Mouse (Mus musculus) lung, embryonic 14.5 days (tissue): ENCODE measurements around the gene Ttc29. TPM values are rescaled to one million over a fixed set of nuclear protein-coding genes. Genes with fewer than 3 reads are reported as not detected.
A peak's percentile ranks its signal among the peaks of the same experiment; 100 is the strongest.

Experiments
- ATAC-seq: fragments of 200-750 bp; cut with Nextera tagmentation; 2 replicates; pipeline ENCODE4 v1.8.0; 2017; ENCODE audit warnings: mild to moderate bottlenecking, moderate TSS enrichment, moderate library complexity; ENCODE audit not compliant: insufficient read depth
- DNase-seq: peaks from one replicate; pipeline ENCODE4 v3.0.0-alpha.2; 2015
- H3K27ac ChIP-seq: fragments of 300-500 bp; sonication (generic); 2 replicates; pipeline ENCODE4 v1.5.1; 2014; ENCODE audit warnings: low read depth, mild to moderate bottlenecking, moderate library complexity
- H3K27me3 ChIP-seq: fragments of 300-500 bp; sonication (generic); 2 replicates; pipeline ENCODE4 v1.6.1; 2014; ENCODE audit warnings: low read length, control low read depth; ENCODE audit not compliant: insufficient read depth
- H3K36me3 ChIP-seq: fragments of 300-500 bp; sonication (generic); 2 replicates; pipeline ENCODE4 v1.6.1; 2014; ENCODE audit warnings: control low read depth; ENCODE audit not compliant: insufficient read depth
- H3K4me1 ChIP-seq: fragments of 300-500 bp; sonication (generic); 2 replicates; pipeline ENCODE4 v1.6.1; 2014; ENCODE audit warnings: antibody characterized with exemption, control low read depth; ENCODE audit not compliant: insufficient read depth
- H3K4me2 ChIP-seq: fragments of 300-500 bp; sonication (generic); 2 replicates; pipeline ENCODE4 v1.6.1; 2014; ENCODE audit warnings: mild to moderate bottlenecking
- H3K4me3 ChIP-seq: fragments of 300-500 bp; sonication (generic); 2 replicates; pipeline ENCODE4 v1.5.1; 2014; ENCODE audit warnings: low read depth, low read length
- H3K9ac ChIP-seq: fragments of 300-500 bp; sonication (generic); 2 replicates; pipeline ENCODE4 v1.6.1; 2014
- H3K9me3 ChIP-seq: fragments of 300-500 bp; sonication (generic); 2 replicates; pipeline ENCODE4 v1.6.1; 2016; ENCODE audit warnings: low read depth, low read length, control low read depth
- CTCF ChIP-seq: IDR thresholded peaks from 2 replicates; pipeline ENCODE4 v1.5.1; 2016; ENCODE audit warnings: antibody characterized with exemption, low read depth
- whole genome bisulfite sequencing: fragments of 180-500 bp; shearing (Covaris S2); extraction: QIAGEN DNeasy Blood & Tissue Kit; methylation state at CpG from one replicate; pipeline ENCODE4 v1.1.7; 2014; 5-methylcytosine and 5-hydroxymethylcytosine counted together
- polyA plus RNA-seq: library from polyadenylated mRNA; unstranded; fragments of >200 nt; fragmentation: Nextera tagmentation; extraction: Ambion mirVana; gene quantifications from 2 replicates; pipeline ENCODE4 v1.2.1, GENCODE M21; 2014

The Ttc29 gene
- polyA plus RNA-seq, 1 experiment from 2014 or later, result not detected

GRCm38 (mm10) chr8:78432451-78432850 lies 219.4 kb downstream of the Ttc29 start:
- Histone ChIP-seq H3K4me3 (no peak overlapping the region), H3K27ac (no peak overlapping the region), H3K36me3 (no peaks in the 10 kb centered on the region), H3K27me3 (peaks cover 86% of the 10 kb centered on the region), H3K4me1 (no peaks in the 10 kb centered on the region), H3K9ac (no peak overlapping the region), H3K9me3 (no peaks in the 10 kb centered on the region), H3K4me2 (no peak overlapping the region)
- TF ChIP-seq CTCF, result no peak
- 38% methylated on average over 1 of the region's 1 CpGs for WGBS
- DNase-seq, result no peak
- no peak for ATAC-seq

GRCm38 (mm10) chr8:78433318-78433717 lies 220.2 kb downstream of the Ttc29 start:
- H3K4me2 ChIP-seq, result no peak overlapping the region
- ATAC-seq, result no peak
- H3K27me3 ChIP-seq, result peaks cover 86% of the 10 kb centered on the region
- H3K4me3 ChIP-seq, result no peak overlapping the region
- no peak for TF ChIP-seq CTCF
- no peaks in the 10 kb centered on the region for H3K36me3 ChIP-seq
- H3K4me1 ChIP-seq, result no peaks in the 10 kb centered on the region
- 15% methylated on average over 5 of the region's 5 CpGs for WGBS
- DNase-seq, result no peak
- no peak overlapping the region for H3K9ac ChIP-seq
- no peak overlapping the region for H3K27ac ChIP-seq
- no peaks in the 10 kb centered on the region for H3K9me3 ChIP-seq

- TF ChIP-seq CTCF, result no peak
- peaks cover 88% of the 10 kb centered on the region for H3K27me3 ChIP-seq
- 1% methylated on average over 8 of the region's 8 CpGs for WGBS
Observed at GRCm38 (mm10) chr8:78434340-78434739, 221.2 kb downstream of the Ttc29 start.

GRCm38 (mm10) chr8:78434823-78435623 lies 221.9 kb downstream of the Ttc29 start:
- DNase-seq (peak; percentile 35), ATAC-seq (no peak)
- TF ChIP-seq CTCF, result no peak
- Histone ChIP-seq H3K9me3 (no peaks in the 10 kb centered on the region), H3K36me3 (no peaks in the 10 kb centered on the region), H3K4me3 (no peak overlapping the region; the same call in 1 of the 2 replicates), H3K4me2 (0 out of 2 replicates have a peak overlapping the region, but pooled peaks have one; percentile 7), H3K9ac (no peak overlapping the region), H3K4me1 (no peaks in the 10 kb centered on the region), H3K27ac (no peak overlapping the region), H3K27me3 (peaks cover 84% of the 10 kb centered on the region)
- WGBS, result 1% methylated on average over 62 of the region's 62 CpGs

More at GRCm38 (mm10) chr8:78434340-78434739, 221.2 kb downstream of the Ttc29 start:
- Histone ChIP-seq H3K27ac (no peak overlapping the region), H3K9ac (no peak overlapping the region), H3K4me3 (no peak overlapping the region), H3K4me1 (no peaks in the 10 kb centered on the region), H3K4me2 (no peak overlapping the region), H3K9me3 (no peaks in the 10 kb centered on the region), H3K36me3 (no peaks in the 10 kb centered on the region)
- ATAC-seq, result no peak
- DNase-seq, result no peak

- no peak overlapping the region for H3K27ac ChIP-seq
- no peaks in the 10 kb centered on the region for H3K36me3 ChIP-seq
- H3K4me1 ChIP-seq, result no peaks in the 10 kb centered on the region
- under 1% methylated on average over 18 of the region's 18 CpGs for WGBS
- no peaks in the 10 kb centered on the region for H3K9me3 ChIP-seq
- H3K9ac ChIP-seq, result no peak overlapping the region
- ATAC-seq, result no peak
- TF ChIP-seq CTCF, result no peak
- peak overlapping the region; percentile 36 for H3K4me3 ChIP-seq
- peaks cover 84% of the 10 kb centered on the region for H3K27me3 ChIP-seq
- no peak for DNase-seq
- peak overlapping the region; percentile 69; the same call in 1 of the 2 replicates for H3K4me2 ChIP-seq
Observed at GRCm38 (mm10) chr8:78435624-78435960, 222.5 kb downstream of the Ttc29 start.

GRCm38 (mm10) chr8:78436071-78436651 lies 223.1 kb downstream of the Ttc29 start, which contains the start of gene Pou4f2:
Gene Pou4f2 (minus strand): TSS chr8:78436645.
- ATAC-seq (peak; percentile 58; the same call in 1 of the 2 replicates), DNase-seq (peak; percentile 63)
- Histone ChIP-seq H3K27me3 (peaks cover 84% of the 10 kb centered on the region), H3K9ac (no peak within 1 kb of the TSS), H3K36me3 (no peaks in the 10 kb centered on the region), H3K9me3 (no peaks in the 10 kb centered on the region), H3K4me3 (peak within 1 kb of the TSS; percentile 36), H3K4me1 (no peaks in the 10 kb centered on the region), H3K4me2 (peak within 1 kb of the TSS; percentile 69), H3K27ac (no peak within 1 kb of the TSS)
- no peak for TF ChIP-seq CTCF
- WGBS, result under 1% methylated on average over 54 of the region's 54 CpGs

GRCm38 (mm10) chr8:78436661-78437060 lies 223.6 kb downstream of the Ttc29 start:
- no peak overlapping the region for H3K9ac ChIP-seq
- DNase-seq (no peak), ATAC-seq (peak; percentile 28; the same call in 1 of the 2 replicates)
- peak overlapping the region; percentile 69 for H3K4me2 ChIP-seq
- no peak overlapping the region for H3K27ac ChIP-seq
- H3K27me3 ChIP-seq, result peaks cover 86% of the 10 kb centered on the region
- peak overlapping the region; percentile 36 for H3K4me3 ChIP-seq
- H3K9me3 ChIP-seq, result no peaks in the 10 kb centered on the region
- H3K36me3 ChIP-seq, result no peaks in the 10 kb centered on the region
- WGBS, result under 1% methylated on average over 19 of the region's 25 CpGs
- TF ChIP-seq CTCF, result no peak
- H3K4me1 ChIP-seq, result no peaks in the 10 kb centered on the region
